11 mouse cellular contexts compared by ENCODE assay signal in the genomic region with DNA sequence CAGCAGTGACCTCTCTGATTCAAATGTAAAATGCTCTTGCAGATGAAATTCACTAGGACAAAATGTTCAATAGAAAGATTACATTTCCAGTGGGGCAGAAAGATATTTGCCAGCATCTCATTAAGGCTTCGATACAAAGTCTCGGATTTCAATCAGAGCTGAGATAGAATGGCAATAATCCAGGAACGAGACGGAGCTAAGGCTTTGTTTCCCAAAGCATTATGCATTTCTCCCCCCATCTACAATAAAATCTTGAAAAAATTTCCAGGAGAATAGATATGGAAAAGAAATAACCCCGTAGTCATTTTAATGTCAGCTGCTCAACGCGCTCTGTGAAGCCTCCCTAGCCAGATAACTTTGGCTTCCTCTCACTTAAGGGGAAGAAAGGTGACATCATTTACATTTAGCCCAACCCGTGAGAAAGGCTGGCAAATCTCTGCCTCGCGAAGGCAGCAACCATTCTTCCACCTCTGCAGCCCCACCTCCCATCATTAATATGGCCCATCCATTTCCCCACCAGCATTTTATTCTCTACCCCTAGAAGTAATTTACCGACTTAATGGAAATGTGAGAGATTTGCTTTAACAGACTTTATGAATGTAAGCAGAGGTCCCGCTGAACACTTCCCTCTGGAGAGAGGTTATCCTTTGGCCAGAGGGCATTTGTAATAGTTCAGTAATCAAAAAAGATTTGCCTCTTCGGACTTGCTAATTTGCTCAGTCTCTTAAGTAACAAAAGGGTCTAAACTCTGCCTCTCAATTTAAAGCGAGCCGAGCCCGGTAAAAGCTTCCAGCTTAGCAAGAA. TPM values are rescaled to one million over a fixed set of nuclear protein-coding genes. Genes with fewer than 3 reads are reported as not detected.
DNase-seq lines count a peak whose midpoint lies in the region; ATAC-seq lines count a peak whose summit lies in the region.
"Had no signal": no experiment of that assay in that cellular context is flagged by ENCODE, and none has a peak within 500 bp of the region (broad histone marks: within the 10 kb centered on the region; RNA-seq: fewer than 3 reads in every experiment).

No protein-coding gene starts in this region.

- DNase-seq in kidney, postnatal 25 days = no peak
- DNase-seq in embryonic facial prominence, embryonic 11.5 days (ENCODE audit: low spot score) = no peak
- DNase-seq in urinary bladder, postnatal 4 days (ENCODE audit: low spot score in 2 of 2) = no peak
- DNase-seq: adrenal gland, postnatal 25 days; right cerebral cortex, postnatal 14 days had no signal

- ATAC-seq in kidney, embryonic 14.5 days (ENCODE audit: low FRiP score, low TSS enrichment) = no peak
- ATAC-seq in embryonic facial prominence, embryonic 11.5 days (replicated peaks; ENCODE audit: insufficient number of reproducible peaks, low FRiP score, low TSS enrichment, low read depth) = no peak
- no peak for ATAC-seq in forebrain, embryonic 16.5 days
- peak; percentile 63 for ATAC-seq in midbrain, embryonic 15.5 days (replicated peaks)
- ATAC-seq in intestine, embryonic 15.5 days = no peak
- no peak for ATAC-seq in intestine, embryonic 16.5 days

- no peaks in the 10 kb centered on the region for H3K9me3 ChIP-seq in kidney, embryonic 14.5 days (ENCODE audit: control insufficient read depth, low read length)
- no peaks in the 10 kb centered on the region for H3K9me3 ChIP-seq in embryonic facial prominence, embryonic 11.5 days (replicated peaks; ENCODE audit: control insufficient read depth, low read length)
- no peaks in the 10 kb centered on the region for H3K9me3 ChIP-seq in forebrain, embryonic 16.5 days (ENCODE audit: control insufficient read depth, low read length)
- no peaks in the 10 kb centered on the region for H3K9me3 ChIP-seq in midbrain, embryonic 15.5 days
- no peaks in the 10 kb centered on the region for H3K9me3 ChIP-seq in intestine, embryonic 15.5 days
- no peaks in the 10 kb centered on the region for H3K9me3 ChIP-seq in intestine, embryonic 16.5 days (ENCODE audit: control insufficient read depth, low read length)
- H3K9me3 ChIP-seq: megakaryocyte, embryonic 14.5 days had no signal

- H3K27ac ChIP-seq in kidney, embryonic 14.5 days (ENCODE audit: low read depth, low read length) = no peak overlapping the region
- no peak overlapping the region for H3K27ac ChIP-seq in embryonic facial prominence, embryonic 11.5 days (replicated peaks; ENCODE audit: low read depth, low read length)
- H3K27ac ChIP-seq in forebrain, embryonic 16.5 days (ENCODE audit: low read length) = peak overlapping the region; percentile 37
- H3K27ac ChIP-seq in midbrain, embryonic 15.5 days = peak overlapping the region; percentile 55
- no peak overlapping the region for H3K27ac ChIP-seq in intestine, embryonic 15.5 days
- H3K27ac ChIP-seq in intestine, embryonic 16.5 days (ENCODE audit: low read length) = no peak overlapping the region

- peaks cover 6% of the 10 kb centered on the region; the same call in 1 of the 2 replicates for H3K4me1 ChIP-seq in kidney, embryonic 14.5 days (ENCODE audit: control insufficient read depth, insufficient read depth, low read length)
- no peaks in the 10 kb centered on the region for H3K4me1 ChIP-seq in embryonic facial prominence, embryonic 11.5 days (ENCODE audit: control insufficient read depth, insufficient read depth, low read length)
- peaks cover 22% of the 10 kb centered on the region for H3K4me1 ChIP-seq in forebrain, embryonic 16.5 days (replicated peaks; ENCODE audit: control insufficient read depth, insufficient read depth, low read length)
- peaks cover 31% of the 10 kb centered on the region for H3K4me1 ChIP-seq in midbrain, embryonic 15.5 days
- peaks cover 3% of the 10 kb centered on the region; the same call in 1 of the 2 replicates for H3K4me1 ChIP-seq in intestine, embryonic 15.5 days (replicated peaks)
- no peaks in the 10 kb centered on the region for H3K4me1 ChIP-seq in intestine, embryonic 16.5 days (ENCODE audit: control insufficient read depth, insufficient read depth, low read length)

- peak overlapping the region; percentile 18; the same call in 1 of the 2 replicates for H3K4me2 ChIP-seq in kidney, embryonic 14.5 days (replicated peaks; ENCODE audit: low read depth, low read length)
- peak overlapping the region; percentile 19; the same call in 1 of the 2 replicates for H3K4me2 ChIP-seq in embryonic facial prominence, embryonic 11.5 days (ENCODE audit: low read depth, low read length)
- H3K4me2 ChIP-seq in forebrain, embryonic 16.5 days (ENCODE audit: low read length) = peak overlapping the region; percentile 66
- H3K4me2 ChIP-seq in midbrain, embryonic 15.5 days = peak overlapping the region; percentile 51
- no peak overlapping the region for H3K4me2 ChIP-seq in intestine, embryonic 15.5 days (replicated peaks)
- H3K4me2 ChIP-seq in intestine, embryonic 16.5 days (ENCODE audit: low read depth, low read length) = no peak overlapping the region

- H3K36me3 ChIP-seq in kidney, embryonic 14.5 days (ENCODE audit: control insufficient read depth, insufficient read depth, low read length) = no peaks in the 10 kb centered on the region
- no peaks in the 10 kb centered on the region for H3K36me3 ChIP-seq in embryonic facial prominence, embryonic 11.5 days (replicated peaks; ENCODE audit: control insufficient read depth, insufficient read depth, low read depth, low read length)
- no peaks in the 10 kb centered on the region for H3K36me3 ChIP-seq in forebrain, embryonic 16.5 days (ENCODE audit: control insufficient read depth, insufficient read depth)
- H3K36me3 ChIP-seq in midbrain, embryonic 15.5 days (replicated peaks) = no peaks in the 10 kb centered on the region
- H3K36me3 ChIP-seq in intestine, embryonic 15.5 days = no peaks in the 10 kb centered on the region
- no peaks in the 10 kb centered on the region for H3K36me3 ChIP-seq in intestine, embryonic 16.5 days (ENCODE audit: control insufficient read depth, insufficient read depth, low read length)

- H3K27me3 ChIP-seq in kidney, embryonic 14.5 days (ENCODE audit: control insufficient read depth, insufficient read depth, low read length) = peaks cover 18% of the 10 kb centered on the region
- no peaks in the 10 kb centered on the region for H3K27me3 ChIP-seq in embryonic facial prominence, embryonic 11.5 days (ENCODE audit: control insufficient read depth, insufficient read depth, low read length)
- H3K27me3 ChIP-seq in forebrain, embryonic 16.5 days (replicated peaks; ENCODE audit: control insufficient read depth, insufficient read depth, low read length) = no peaks in the 10 kb centered on the region
- H3K27me3 ChIP-seq in midbrain, embryonic 15.5 days (replicated peaks) = no peaks in the 10 kb centered on the region
- no peaks in the 10 kb centered on the region for H3K27me3 ChIP-seq in intestine, embryonic 15.5 days (replicated peaks)
- H3K27me3 ChIP-seq in intestine, embryonic 16.5 days (replicated peaks; ENCODE audit: control insufficient read depth, insufficient read depth, low read length) = 0 out of 2 replicates have a peak, but pooled peaks cover 2% of the 10 kb centered on the region

- H3K9ac ChIP-seq in kidney, embryonic 14.5 days (ENCODE audit: low read depth, low read length) = no peak overlapping the region
- H3K9ac ChIP-seq in embryonic facial prominence, embryonic 11.5 days (replicated peaks; ENCODE audit: low read length) = no peak overlapping the region
- H3K9ac ChIP-seq in forebrain, embryonic 16.5 days (replicated peaks; ENCODE audit: low read depth, low read length) = peak overlapping the region; percentile 46
- 0 out of 2 replicates have a peak overlapping the region, but pooled peaks have one; percentile 12 for H3K9ac ChIP-seq in midbrain, embryonic 15.5 days
- no peak overlapping the region for H3K9ac ChIP-seq in intestine, embryonic 15.5 days
- H3K9ac ChIP-seq in intestine, embryonic 16.5 days (ENCODE audit: low read depth, low read length) = no peak overlapping the region

- WGBS in kidney, embryonic 14.5 days = 27% methylated on average over 16 of the region's 16 CpGs
- 24% methylated on average over 16 of the region's 16 CpGs for WGBS in embryonic facial prominence, embryonic 11.5 days
- WGBS in forebrain, embryonic 16.5 days = 2% methylated on average over 16 of the region's 16 CpGs
- WGBS in midbrain, embryonic 15.5 days = 4% methylated on average over 16 of the region's 16 CpGs
- 38% methylated on average over 16 of the region's 16 CpGs for WGBS in intestine, embryonic 15.5 days
- 39% methylated on average over 16 of the region's 16 CpGs for WGBS in intestine, embryonic 16.5 days

- H3K4me3 ChIP-seq in kidney, embryonic 14.5 days (ENCODE audit: low read length) = no peak overlapping the region
- no peak overlapping the region for H3K4me3 ChIP-seq in embryonic facial prominence, embryonic 11.5 days (ENCODE audit: low read depth, low read length)
- peak overlapping the region; percentile 31 for H3K4me3 ChIP-seq in forebrain, embryonic 16.5 days (replicated peaks; ENCODE audit: low read length)
- peak overlapping the region; percentile 17 for H3K4me3 ChIP-seq in midbrain, embryonic 15.5 days
- no peak overlapping the region for H3K4me3 ChIP-seq in intestine, embryonic 15.5 days (replicated peaks)
- no peak overlapping the region for H3K4me3 ChIP-seq in intestine, embryonic 16.5 days (ENCODE audit: low read length)

RNA-seq across cellular contexts. Expression of gene Dync1i2, which starts 19.9 kb away (rescaled TPM):
- 76.3 and 96.4 TPM in 2 replicates for polyA plus RNA-seq in kidney, embryonic 14.5 days (2014; fragmentation: Nextera tagmentation; extraction: Ambion mirVana)
- 157 and 167 TPM in 2 replicates for polyA plus RNA-seq in embryonic facial prominence, embryonic 11.5 days (2014; fragmentation: Nextera tagmentation; extraction: Ambion mirVana)
- polyA plus RNA-seq in forebrain, embryonic 16.5 days (2015; fragmentation: Nextera tagmentation; extraction: Ambion mirVana) = 189 and 197 TPM in 2 replicates
- polyA plus RNA-seq in midbrain, embryonic 15.5 days (2015; fragmentation: Nextera tagmentation; extraction: Ambion mirVana) = 171 and 181 TPM in 2 replicates
- polyA plus RNA-seq in intestine, embryonic 15.5 days (2015; fragmentation: Nextera tagmentation; extraction: Ambion mirVana) = 71.4 and 83.5 TPM in 2 replicates
- 69.3 and 71.0 TPM in 2 replicates for polyA plus RNA-seq in intestine, embryonic 16.5 days (2015; fragmentation: Nextera tagmentation; extraction: Ambion mirVana)

Comparison
In these comparisons a context has a peak if more than half of its experiments do, and no peak if none do; other contexts are left out.
1. H3K27ac ChIP-seq: peak in forebrain, embryonic 16.5 days (single experiment) and midbrain, embryonic 15.5 days (single experiment); none in kidney, embryonic 14.5 days (single experiment), embryonic facial prominence, embryonic 11.5 days (single experiment), intestine, embryonic 15.5 days (single experiment) and intestine, embryonic 16.5 days (single experiment).
2. H3K4me2 ChIP-seq: peak in kidney, embryonic 14.5 days (single experiment), embryonic facial prominence, embryonic 11.5 days (single experiment), forebrain, embryonic 16.5 days (single experiment) and midbrain, embryonic 15.5 days (single experiment); none in intestine, embryonic 15.5 days (single experiment) and intestine, embryonic 16.5 days (single experiment).
3. H3K4me3 ChIP-seq: peak in forebrain, embryonic 16.5 days (single experiment) and midbrain, embryonic 15.5 days (single experiment); none in kidney, embryonic 14.5 days (single experiment), embryonic facial prominence, embryonic 11.5 days (single experiment), intestine, embryonic 15.5 days (single experiment) and intestine, embryonic 16.5 days (single experiment).
4. H3K9ac ChIP-seq: peak in forebrain, embryonic 16.5 days (single experiment) and midbrain, embryonic 15.5 days (single experiment); none in kidney, embryonic 14.5 days (single experiment), embryonic facial prominence, embryonic 11.5 days (single experiment), intestine, embryonic 15.5 days (single experiment) and intestine, embryonic 16.5 days (single experiment).